Mouse (Mus musculus) limb, embryonic 10.5 days (tissue): ENCODE measurements around the gene Mars. TPM values are rescaled to one million over a fixed set of nuclear protein-coding genes. Genes with fewer than 3 reads are reported as not detected.

ENCODE experiments used
- DNase-seq: peaks from one replicate; pipeline ENCODE4 v3.0.0-alpha.2; 2017; ENCODE audit warnings: low spot score
- H3K27ac ChIP-seq: fragments of 300-500 bp; sonication (generic); 2 replicates; pipeline ENCODE4 v1.5.1; 2016; ENCODE audit warnings: mild to moderate bottlenecking
- H3K27me3 ChIP-seq: fragments of 300-500 bp; sonication (generic); 2 replicates; pipeline ENCODE4 v1.6.1; 2016; ENCODE audit warnings: low read depth, mild to moderate bottlenecking; ENCODE audit not compliant: poor library complexity, severe bottlenecking
- H3K36me3 ChIP-seq: fragments of 300-500 bp; sonication (generic); 2 replicates; pipeline ENCODE4 v1.6.1; 2016; ENCODE audit warnings: mild to moderate bottlenecking, moderate library complexity
- H3K4me1 ChIP-seq: fragments of 300-500 bp; sonication (generic); 2 replicates; pipeline ENCODE4 v1.6.1; 2016
- H3K4me3 ChIP-seq: fragments of 300-500 bp; sonication (generic); 2 replicates; pipeline ENCODE4 v1.5.1; 2016; ENCODE audit warnings: mild to moderate bottlenecking, moderate library complexity
- H3K9me3 ChIP-seq: fragments of 300-500 bp; sonication (generic); replicated peaks from 2 replicates; pipeline ENCODE4 v1.6.1; 2016; ENCODE audit warnings: mild to moderate bottlenecking
- WGBS: fragments of 180-500 bp; shearing (Covaris S2); methylation state at CpG from one replicate; pipeline ENCODE4 v1.1.7; 2016; 5-methylcytosine and 5-hydroxymethylcytosine counted together
- polyA plus RNA-seq: library from polyadenylated mRNA; unstranded; fragments of >200 nt; fragmentation: Nextera tagmentation; extraction: Ambion mirVana; gene quantifications from 2 replicates; pipeline ENCODE4 v1.2.1, GENCODE M21; 2016

Mars gene
- polyA plus RNA-seq, 1 experiment from 2014 or later: 170 TPM

DNA sequence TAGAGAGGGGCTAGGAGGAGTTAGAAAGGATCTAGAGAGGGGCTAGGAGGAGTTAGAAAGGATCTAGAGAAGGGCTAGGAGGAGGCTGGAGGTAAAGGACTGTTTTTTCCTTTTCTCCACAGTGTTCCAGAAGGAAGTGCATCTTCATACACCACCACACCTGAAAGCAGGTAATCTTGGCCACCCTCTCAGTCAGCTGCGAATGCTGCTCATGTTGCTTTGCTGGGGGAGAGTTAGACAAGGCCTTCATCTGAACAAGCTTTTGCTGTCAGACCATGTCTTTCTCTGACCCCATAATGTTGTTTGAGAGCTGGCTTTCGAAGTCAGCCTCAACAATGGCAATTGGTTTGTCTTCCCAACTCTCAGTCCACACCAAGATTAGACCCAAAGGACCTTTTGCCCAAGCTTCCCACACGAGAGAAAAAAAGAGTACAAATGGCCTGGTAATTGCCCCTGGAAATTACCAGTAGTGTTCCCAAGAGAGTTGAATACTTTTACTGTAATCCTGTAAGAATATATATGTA is 17.9 kb downstream of the Mars start:
- Histone ChIP-seq H3K4me3 (no peak overlapping the region), H3K4me1 (peaks cover 34% of the 10 kb centered on the region), H3K27ac (no peak overlapping the region), H3K36me3 (peaks cover 66% of the 10 kb centered on the region), H3K9me3 (no peaks in the 10 kb centered on the region), H3K27me3 (no peaks in the 10 kb centered on the region)
- DNase-seq: no peak
- WGBS: 82% methylated on average over 3 of the region's 3 CpGs

GRCm38 (mm10) chr10:127292987-127293538 is 18.5 kb downstream of the Mars start:
- Histone ChIP-seq H3K9me3 (no peaks in the 10 kb centered on the region), H3K4me3 (no peak overlapping the region), H3K27me3 (no peaks in the 10 kb centered on the region), H3K4me1 (peaks cover 34% of the 10 kb centered on the region), H3K27ac (no peak overlapping the region), H3K36me3 (peaks cover 61% of the 10 kb centered on the region)
- no peak for DNase-seq
- 92% methylated on average over 6 of the region's 6 CpGs for WGBS

DNA sequence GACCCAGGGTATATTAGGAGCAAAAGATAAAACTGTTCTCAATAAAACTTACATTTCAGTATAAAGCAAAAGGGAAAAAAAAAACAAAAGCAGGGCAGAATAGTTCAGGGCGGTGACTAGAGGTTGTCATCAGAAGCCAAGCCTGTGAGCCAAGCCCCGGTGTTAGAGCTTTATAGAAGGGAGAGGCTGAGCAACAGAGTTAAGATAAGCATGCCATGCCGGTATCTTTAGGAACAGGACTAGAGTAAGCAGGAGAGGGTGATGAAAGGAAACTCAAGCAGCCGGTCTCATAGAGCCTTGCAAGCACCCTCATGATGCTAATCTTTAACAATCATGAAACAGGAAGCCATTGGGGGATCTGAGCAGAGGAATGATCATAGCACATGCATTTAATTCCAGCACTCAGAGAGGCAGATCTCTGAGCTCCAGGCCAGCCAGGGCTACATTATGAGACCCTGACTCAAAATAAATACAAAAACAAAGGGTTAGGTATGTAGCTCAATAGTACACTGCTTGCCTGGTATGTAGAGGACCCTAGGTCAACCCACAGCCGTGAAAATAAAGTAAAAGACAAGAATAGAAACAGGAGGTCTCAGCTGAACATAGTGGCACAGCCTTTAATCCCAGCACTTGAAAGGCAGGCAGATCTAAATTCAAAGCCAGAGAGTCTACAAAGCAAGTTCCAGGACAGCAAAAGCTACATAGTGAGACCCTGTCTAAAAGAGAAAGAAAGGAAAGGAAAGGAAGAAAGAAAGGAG is 19.5 kb downstream of the Mars start:
- DNase-seq: no peak
- H3K9me3 ChIP-seq: no peaks in the 10 kb centered on the region
- no peaks in the 10 kb centered on the region for H3K27me3 ChIP-seq
- H3K4me3 ChIP-seq: peak overlapping the region; percentile 75
- peak overlapping the region; percentile 95; the same call in 1 of the 2 replicates for H3K27ac ChIP-seq
- peaks cover 55% of the 10 kb centered on the region for H3K36me3 ChIP-seq
- WGBS: 66% methylated on average over 5 of the region's 5 CpGs
- H3K4me1 ChIP-seq: peaks cover 45% of the 10 kb centered on the region

DNA sequence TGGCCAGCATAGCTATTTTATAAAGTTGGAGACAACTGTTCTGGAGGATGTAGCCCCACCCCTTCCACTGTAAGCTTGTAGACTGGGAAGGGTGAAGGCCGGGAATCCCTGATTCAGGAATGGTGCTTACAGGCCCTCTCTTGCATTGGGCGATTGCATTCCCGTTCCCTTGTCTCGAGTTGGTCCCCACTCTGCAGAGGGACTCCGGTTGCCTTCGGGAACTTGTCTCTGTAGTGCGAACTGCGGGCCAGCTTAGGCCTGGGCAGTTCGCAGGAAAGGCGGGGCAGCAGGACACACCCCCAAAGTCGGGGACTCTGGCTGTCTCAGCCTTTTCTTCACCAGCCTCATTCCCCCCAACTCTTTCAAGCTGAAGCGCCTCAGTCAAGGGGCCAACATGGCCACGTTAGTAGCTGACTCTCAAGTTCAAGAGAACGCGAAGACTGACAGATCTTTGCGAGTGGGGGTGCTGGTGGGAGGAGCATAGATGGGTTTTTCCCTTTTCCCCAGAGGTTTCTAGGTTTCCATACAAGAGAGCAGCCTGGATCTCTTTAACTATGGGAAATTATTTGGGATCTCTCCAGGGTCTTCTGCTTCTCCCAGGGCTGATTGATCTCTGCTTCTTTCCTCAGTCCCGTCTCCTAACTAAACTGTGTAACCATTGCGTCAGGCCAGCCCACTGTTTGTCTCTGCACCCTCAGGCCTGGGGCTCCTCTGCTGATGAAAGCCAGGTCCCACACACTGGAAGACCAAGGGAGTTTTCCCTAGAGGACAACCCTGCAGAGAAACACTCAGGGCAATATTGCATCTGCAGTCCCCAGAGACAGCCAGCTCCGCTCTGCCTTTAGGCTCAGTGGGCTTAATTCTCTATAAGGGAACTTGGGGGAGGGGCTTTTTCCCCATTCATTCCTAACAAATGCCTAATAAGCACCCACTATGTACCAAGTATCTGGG is 20.4 kb downstream of the Mars start:
- peaks cover 53% of the 10 kb centered on the region for H3K4me1 ChIP-seq
- peak overlapping the region; percentile 75 for H3K4me3 ChIP-seq
- H3K27ac ChIP-seq: peak overlapping the region; percentile 95
- H3K36me3 ChIP-seq: peaks cover 55% of the 10 kb centered on the region
- H3K9me3 ChIP-seq: no peaks in the 10 kb centered on the region
- 5% methylated on average over 19 of the region's 19 CpGs for WGBS
- peak; percentile 77 for DNase-seq
- no peaks in the 10 kb centered on the region for H3K27me3 ChIP-seq

- H3K36me3 ChIP-seq: peaks cover 55% of the 10 kb centered on the region
- WGBS: under 1% methylated on average over 45 of the region's 47 CpGs
- H3K27ac ChIP-seq: peak overlapping the region; percentile 95
- no peaks in the 10 kb centered on the region for H3K27me3 ChIP-seq
- DNase-seq: peak; percentile 99
- H3K9me3 ChIP-seq: no peaks in the 10 kb centered on the region
- peak overlapping the region; percentile 75 for H3K4me3 ChIP-seq
- H3K4me1 ChIP-seq: peaks cover 61% of the 10 kb centered on the region
These were observed 21.2 kb downstream of the Mars start for GRCm38 (mm10) chr10:127290307-127290929.

DNA sequence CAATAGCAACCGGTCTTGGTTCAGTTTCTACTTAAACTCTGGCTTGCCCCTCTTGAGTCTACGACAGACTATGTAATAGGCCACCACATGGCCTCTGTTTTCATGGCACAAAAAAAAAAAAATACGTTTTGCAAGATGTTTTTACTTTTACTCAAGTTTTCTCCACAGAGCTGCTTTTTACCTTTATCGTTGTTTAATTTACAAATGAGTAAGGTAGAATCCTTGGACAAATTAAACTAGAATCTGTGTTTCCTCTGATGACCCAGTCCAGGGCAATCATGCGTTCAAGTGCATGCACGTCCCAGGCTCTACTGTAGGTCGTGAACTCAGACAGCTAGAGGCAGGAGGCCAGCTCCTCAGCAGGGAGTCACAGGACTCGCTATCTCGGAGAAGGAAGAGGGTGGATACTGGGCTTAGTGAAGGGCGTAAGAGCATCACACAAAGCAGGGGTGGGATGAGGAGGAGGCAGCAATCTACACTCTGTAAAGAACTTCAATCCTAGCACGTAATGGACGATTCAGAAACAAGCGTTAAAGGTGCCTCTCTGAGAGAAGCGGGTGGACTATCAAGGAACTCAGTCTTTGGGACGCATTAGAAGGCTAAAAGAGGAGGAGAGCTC is 21.9 kb downstream of the Mars start:
- no peaks in the 10 kb centered on the region for H3K9me3 ChIP-seq
- no peaks in the 10 kb centered on the region for H3K27me3 ChIP-seq
- peak overlapping the region; percentile 95 for H3K27ac ChIP-seq
- H3K36me3 ChIP-seq: peaks cover 55% of the 10 kb centered on the region
- 2% methylated on average over 15 of the region's 15 CpGs for WGBS
- peak overlapping the region; percentile 75 for H3K4me3 ChIP-seq
- DNase-seq: peak; percentile 55
- H3K4me1 ChIP-seq: peaks cover 68% of the 10 kb centered on the region

DNA sequence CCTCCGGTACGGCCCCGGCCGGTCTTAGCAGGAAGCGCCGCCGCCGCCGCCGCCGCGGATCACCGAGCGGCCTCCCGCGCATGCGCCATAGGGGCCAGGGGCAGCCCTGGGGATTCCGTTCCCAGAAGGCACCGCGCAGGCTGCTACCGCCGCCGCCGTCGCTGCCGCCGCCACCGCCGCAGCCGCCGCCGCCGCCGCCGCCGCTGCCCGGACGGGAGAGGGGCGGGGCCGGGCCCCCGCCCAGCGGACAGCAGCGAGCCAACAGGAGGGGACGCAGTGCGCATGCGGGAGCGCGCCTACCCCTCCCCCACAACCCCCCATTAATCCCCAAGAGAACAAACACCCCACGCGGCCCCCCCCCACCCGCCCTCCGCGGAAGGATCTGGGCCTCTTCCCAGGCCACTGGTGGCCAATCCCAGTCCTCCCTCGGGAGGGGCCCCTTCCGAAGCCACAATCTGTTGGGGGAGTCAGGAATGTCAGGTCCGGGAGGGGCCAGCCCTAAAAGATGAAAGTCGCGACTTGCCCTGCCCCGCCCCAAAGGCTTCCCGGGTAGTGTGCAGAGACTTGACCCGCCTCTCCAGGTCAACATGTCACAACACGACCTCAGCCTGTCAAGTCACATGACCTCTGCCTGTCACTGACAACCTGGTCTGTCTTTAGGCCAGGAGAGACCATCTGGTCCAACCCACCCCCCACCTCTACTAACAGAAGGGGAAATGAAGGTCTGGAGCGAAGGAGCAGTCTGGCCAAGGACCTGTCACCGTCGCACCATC is 22.6 kb downstream of the Mars start, which contains the start of gene Mbd6:
Gene Mbd6, minus strand, starts transcription at position 219 of the 773 bp plus-strand sequence.
- Histone ChIP-seq H3K9me3 (no peaks in the 10 kb centered on the region), H3K27me3 (no peaks in the 10 kb centered on the region), H3K4me1 (peaks cover 71% of the 10 kb centered on the region), H3K36me3 (peaks cover 55% of the 10 kb centered on the region), H3K4me3 (peak within 1 kb of the TSS; percentile 75), H3K27ac (peak within 1 kb of the TSS; percentile 95)
- WGBS: under 1% methylated on average over 49 of the region's 65 CpGs
- DNase-seq: peak; percentile 93

DNA sequence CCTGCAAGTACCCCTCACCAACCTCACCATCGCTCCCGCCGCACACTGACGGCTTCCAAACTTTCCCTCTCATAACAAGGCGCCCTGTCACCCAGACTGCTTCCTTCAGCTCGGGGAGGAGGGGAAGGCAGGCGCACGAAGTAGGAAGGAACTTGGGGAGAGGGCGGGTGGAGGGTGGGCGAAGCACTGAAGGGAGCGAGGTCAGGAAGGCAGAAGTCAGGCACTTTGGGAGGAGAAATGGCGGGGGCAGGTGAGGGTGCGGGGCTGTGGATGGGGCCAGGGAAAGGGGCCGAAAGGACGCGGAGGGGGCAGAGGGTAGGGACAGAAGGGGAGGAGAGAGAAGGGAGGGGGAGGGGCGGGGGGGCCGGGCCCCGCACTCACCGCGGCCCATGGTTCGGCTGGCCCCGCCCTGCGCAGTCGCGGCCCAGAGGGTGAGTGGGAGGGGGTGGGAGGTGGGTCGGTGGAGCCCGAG is 23.2 kb downstream of the Mars start:
- Histone ChIP-seq H3K4me3 (peak overlapping the region; percentile 75), H3K27ac (peak overlapping the region; percentile 95), H3K27me3 (no peaks in the 10 kb centered on the region), H3K36me3 (peaks cover 55% of the 10 kb centered on the region), H3K9me3 (no peaks in the 10 kb centered on the region), H3K4me1 (peaks cover 72% of the 10 kb centered on the region)
- 1% methylated on average over 18 of the region's 28 CpGs for WGBS
- DNase-seq: no peak

GRCm38 (mm10) chr10:127287936-127288293 is 23.7 kb downstream of the Mars start:
- Histone ChIP-seq H3K36me3 (peaks cover 55% of the 10 kb centered on the region), H3K27me3 (no peaks in the 10 kb centered on the region), H3K4me3 (peak overlapping the region; percentile 75), H3K9me3 (no peaks in the 10 kb centered on the region), H3K4me1 (peaks cover 72% of the 10 kb centered on the region), H3K27ac (peak overlapping the region; percentile 95)
- peak; percentile 38 for DNase-seq
- under 1% methylated on average over 3 of the region's 3 CpGs for WGBS

DNA sequence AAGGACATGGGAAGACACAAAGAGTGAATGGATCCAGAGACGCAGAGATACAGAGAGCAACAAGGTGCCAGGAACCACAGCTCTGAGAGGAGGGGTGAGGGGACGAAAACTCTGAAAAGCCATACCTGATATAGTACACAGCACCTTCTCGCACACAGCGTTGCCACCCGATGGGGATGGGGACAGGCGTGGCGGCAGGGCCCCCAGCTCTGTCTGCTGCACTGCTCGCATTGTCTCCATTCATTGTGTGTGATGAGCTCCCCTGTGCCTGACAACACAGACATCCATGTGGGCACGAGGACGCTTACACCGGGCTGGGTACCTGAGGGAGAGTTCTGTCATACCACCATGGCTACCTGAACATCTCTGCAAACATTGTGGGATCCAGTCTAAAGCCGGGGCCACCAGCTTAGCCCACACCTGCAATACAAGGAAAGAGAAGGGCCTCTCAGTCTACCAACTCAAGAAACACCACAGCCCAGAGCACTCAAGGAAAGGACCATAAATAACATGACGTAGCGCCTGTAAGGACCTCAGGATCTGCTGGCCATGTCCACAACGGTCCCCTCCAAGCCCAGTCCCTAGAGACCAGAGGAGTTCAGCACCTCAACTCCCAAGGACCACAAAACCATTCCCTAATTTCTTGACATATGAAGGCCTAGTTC is 24.2 kb downstream of the Mars start:
- peak overlapping the region; percentile 95 for H3K27ac ChIP-seq
- 77% methylated on average over 15 of the region's 15 CpGs for WGBS
- peaks cover 56% of the 10 kb centered on the region for H3K36me3 ChIP-seq
- H3K9me3 ChIP-seq: no peaks in the 10 kb centered on the region
- DNase-seq: no peak
- H3K4me3 ChIP-seq: peak overlapping the region; percentile 75
- H3K27me3 ChIP-seq: no peaks in the 10 kb centered on the region
- H3K4me1 ChIP-seq: peaks cover 69% of the 10 kb centered on the region

DNA sequence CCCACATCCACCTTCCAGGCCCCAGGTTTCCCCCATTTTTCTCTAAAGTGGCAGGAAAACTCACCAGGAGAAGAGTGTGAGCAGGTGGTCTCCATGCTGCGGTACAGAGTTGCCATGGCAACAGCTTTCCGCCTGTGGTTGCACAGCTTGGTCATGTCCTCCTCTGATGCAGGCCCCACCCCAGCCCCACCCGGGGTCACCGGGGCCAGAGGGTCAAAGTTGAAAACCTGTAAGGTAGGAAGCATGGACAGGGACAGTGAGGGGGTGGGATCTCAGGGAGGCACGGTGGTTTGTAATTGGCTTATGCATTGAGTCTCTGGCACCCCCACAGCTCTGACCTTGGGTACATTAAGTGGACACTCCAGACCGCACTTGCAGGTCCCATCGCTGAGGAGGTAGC is 24.9 kb downstream of the Mars start:
- peaks cover 63% of the 10 kb centered on the region for H3K4me1 ChIP-seq
- H3K36me3 ChIP-seq: peaks cover 57% of the 10 kb centered on the region
- no peaks in the 10 kb centered on the region for H3K27me3 ChIP-seq
- peak overlapping the region; percentile 21; the same call in 1 of the 2 replicates for H3K27ac ChIP-seq
- WGBS: 63% methylated on average over 7 of the region's 7 CpGs
- H3K4me3 ChIP-seq: peak overlapping the region; percentile 75
- no peak for DNase-seq
- no peaks in the 10 kb centered on the region for H3K9me3 ChIP-seq
